Mouse (Mus musculus) thymus, postnatal 10 days (tissue): Measurements from ENCODE around the gene Son.

Experiments
- DNase-seq, 2 experiments: peaks; one replicate each; pipeline ENCODE4 v3.0.0; 2021; ENCODE audit warnings: low spot score in 2 of 2

Son gene

GRCm38 (mm10) chr16:91647461-91648219, at the start of gene Son:
TSS of gene Son (plus strand) at chr16:91647506.
- peak; percentile 93 to 96 for DNase-seq

GRCm38 (mm10) chr16:91597672-91598010, 49.7 kb upstream of the Son start, which contains the start of gene Tmem50b:
TSS of gene Tmem50b (minus strand) at chr16:91597800.
- peak; percentile 97 to 99 for DNase-seq

- DNase-seq = no peak
Measured at GRCm38 (mm10) chr16:91599242-91599641, 48.1 kb upstream of the Son start.

GRCm38 (mm10) chr16:91601081-91601480, 46.2 kb upstream of the Son start:
- no peak for DNase-seq

GRCm38 (mm10) chr16:91601693-91602092, 45.6 kb upstream of the Son start:
- DNase-seq = no peak

GRCm38 (mm10) chr16:91605156-91605555, 42.1 kb upstream of the Son start:
- DNase-seq = no peak

GRCm38 (mm10) chr16:91606958-91607357, 40.3 kb upstream of the Son start:
- DNase-seq = no peak

- DNase-seq = no peak
Measured at GRCm38 (mm10) chr16:91609501-91610245, 37.6 kb upstream of the Son start.

- no peak for DNase-seq
Measured at GRCm38 (mm10) chr16:91611248-91611647, 36.1 kb upstream of the Son start.

GRCm38 (mm10) chr16:91612525-91612924, 34.8 kb upstream of the Son start:
- no peak for DNase-seq

GRCm38 (mm10) chr16:91614552-91614951, 32.8 kb upstream of the Son start:
- no peak for DNase-seq

GRCm38 (mm10) chr16:91618511-91619501, 28.5 kb upstream of the Son start, which contains the start of gene Dnajc28:
TSS of gene Dnajc28 (minus strand) at chr16:91619026.
- DNase-seq = peak; percentile 65 to 75

GRCm38 (mm10) chr16:91620185-91620584, 27.1 kb upstream of the Son start:
- DNase-seq = no peak

- no peak for DNase-seq
Measured at GRCm38 (mm10) chr16:91620991-91621390, 26.3 kb upstream of the Son start.

GRCm38 (mm10) chr16:91623074-91623473, 24.2 kb upstream of the Son start:
- no peak for DNase-seq

- DNase-seq = no peak
Measured at GRCm38 (mm10) chr16:91627831-91628230, 19.5 kb upstream of the Son start.

GRCm38 (mm10) chr16:91628673-91629072, 18.6 kb upstream of the Son start:
- no peak for DNase-seq

- DNase-seq = no peak
Measured at GRCm38 (mm10) chr16:91629749-91630148, 17.6 kb upstream of the Son start.

GRCm38 (mm10) chr16:91630584-91630983, 16.7 kb upstream of the Son start:
- no peak for DNase-seq

GRCm38 (mm10) chr16:91632439-91632838, 14.9 kb upstream of the Son start:
- DNase-seq = no peak

GRCm38 (mm10) chr16:91632940-91633339, 14.4 kb upstream of the Son start:
- DNase-seq = no peak

GRCm38 (mm10) chr16:91633641-91634040, 13.7 kb upstream of the Son start:
- no peak for DNase-seq
